Mouse (Mus musculus): ENCODE data around the gene Gm20431. TPM values are rescaled to one million over a fixed set of nuclear protein-coding genes. Genes with fewer than 3 reads are reported as not detected.
"Not testable (repeated sequence)": the region's sequence is repeated elsewhere in the genome, so short reads cannot be mapped to it uniquely, and the experiment has no call there.

The Gm20431 gene
- total RNA-seq, 1 experiment from 2014 or later = 15.7 TPM

- no peak for DNase-seq
These were observed 2.0 kb downstream of the Gm20431 start for GRCm38 (mm10) chr2:167659177-167659846.

DNA sequence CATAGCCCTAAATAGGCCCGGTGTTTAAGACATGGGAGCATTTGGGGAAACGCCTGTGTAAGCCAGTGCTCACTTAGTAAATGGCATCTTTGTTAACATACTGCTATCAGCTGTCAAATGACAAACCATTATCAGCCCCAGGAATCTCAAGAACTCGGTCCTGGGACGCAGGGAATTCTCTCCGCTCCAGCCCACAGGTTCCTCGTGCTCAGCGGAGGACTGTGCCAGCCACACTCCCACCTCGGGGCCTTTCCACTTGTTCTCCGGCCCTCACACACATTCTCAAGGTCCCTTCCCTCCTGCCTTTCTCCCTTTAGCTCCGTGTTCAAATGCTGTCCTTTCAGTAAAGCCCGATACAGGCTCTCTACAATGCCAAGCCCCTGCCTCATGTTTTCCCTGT lies 2.6 kb downstream of the Gm20431 start:
- no peak for DNase-seq

DNA sequence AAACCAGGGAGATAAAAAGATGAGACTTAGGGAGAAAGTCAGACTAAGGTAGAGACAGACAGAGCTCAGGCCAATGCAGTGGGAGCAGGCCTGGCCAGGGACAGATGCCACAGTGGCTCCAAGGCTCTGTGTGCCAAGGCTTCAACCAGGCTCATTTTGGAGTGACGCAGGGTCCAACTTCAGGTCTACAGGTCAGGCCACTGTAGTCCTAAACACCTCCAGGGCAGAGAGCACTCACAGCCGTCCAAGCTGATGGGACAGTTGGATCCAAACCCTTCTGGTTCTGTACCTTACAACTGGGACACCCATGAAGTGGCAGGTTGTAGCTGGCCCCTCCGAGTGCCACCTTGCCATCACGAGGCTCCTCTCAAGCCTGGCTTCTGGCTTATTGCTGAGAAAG lies 3.3 kb downstream of the Gm20431 start:
- DNase-seq = no peak

GRCm38 (mm10) chr2:167656629-167657478 lies 4.4 kb downstream of the Gm20431 start:
- DNase-seq = no peak

- DNase-seq = no peak
These were observed 6.2 kb downstream of the Gm20431 start for GRCm38 (mm10) chr2:167654911-167655600.

GRCm38 (mm10) chr2:167652694-167653093 lies 8.6 kb downstream of the Gm20431 start:
- DNase-seq = no peak

- DNase-seq = no peak
These were observed 9.7 kb downstream of the Gm20431 start for GRCm38 (mm10) chr2:167651622-167652021.

- no peak for DNase-seq
These were observed 11.8 kb downstream of the Gm20431 start for GRCm38 (mm10) chr2:167649290-167650032.

GRCm38 (mm10) chr2:167646411-167646810 lies 14.9 kb downstream of the Gm20431 start:
- no peak for DNase-seq

- DNase-seq = not testable (repeated sequence)
These were observed 17.8 kb downstream of the Gm20431 start for GRCm38 (mm10) chr2:167643356-167644052.

GRCm38 (mm10) chr2:167642164-167642563 lies 19.1 kb downstream of the Gm20431 start:
- DNase-seq = no peak

DNA sequence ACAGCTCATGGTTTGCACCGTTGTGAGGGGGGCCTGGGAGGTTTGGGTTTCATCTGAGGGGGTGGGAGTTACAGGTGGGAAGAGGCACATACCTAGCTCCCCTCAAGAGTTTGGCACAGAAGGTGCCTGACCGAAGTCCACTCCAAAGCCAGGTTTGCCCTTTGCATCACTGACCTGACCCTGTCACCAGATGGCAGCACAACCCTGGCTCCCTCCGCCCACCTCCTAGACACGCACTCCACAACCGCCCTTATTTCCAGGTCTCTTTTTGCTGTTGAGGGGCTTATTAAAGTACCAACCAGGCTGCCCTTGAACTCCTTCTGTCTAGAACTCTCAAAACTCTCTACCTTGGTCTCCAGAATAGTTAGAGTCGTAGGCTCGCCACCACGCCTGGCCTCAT lies 20.0 kb downstream of the Gm20431 start:
- peak; percentile 54 for DNase-seq

DNA sequence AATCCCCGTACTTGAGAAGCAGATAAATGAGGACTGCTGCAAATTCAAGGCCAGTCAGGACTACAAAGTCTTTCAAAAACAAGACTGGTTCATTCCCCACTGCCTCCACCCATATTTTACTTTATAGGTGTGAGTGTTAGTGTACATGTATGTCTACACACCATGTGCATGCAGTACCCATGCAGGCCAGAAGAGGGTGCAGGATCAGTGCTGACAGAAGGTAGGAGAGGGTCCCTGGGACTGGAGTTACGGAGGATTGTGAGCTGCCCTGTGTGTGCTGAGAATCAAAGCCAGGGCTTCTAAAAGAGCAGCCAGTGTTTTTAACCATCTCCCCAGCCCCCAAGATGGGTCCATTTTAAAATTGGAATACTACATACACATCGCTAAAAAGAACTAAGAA lies 21.0 kb downstream of the Gm20431 start:
- DNase-seq = no peak

DNA sequence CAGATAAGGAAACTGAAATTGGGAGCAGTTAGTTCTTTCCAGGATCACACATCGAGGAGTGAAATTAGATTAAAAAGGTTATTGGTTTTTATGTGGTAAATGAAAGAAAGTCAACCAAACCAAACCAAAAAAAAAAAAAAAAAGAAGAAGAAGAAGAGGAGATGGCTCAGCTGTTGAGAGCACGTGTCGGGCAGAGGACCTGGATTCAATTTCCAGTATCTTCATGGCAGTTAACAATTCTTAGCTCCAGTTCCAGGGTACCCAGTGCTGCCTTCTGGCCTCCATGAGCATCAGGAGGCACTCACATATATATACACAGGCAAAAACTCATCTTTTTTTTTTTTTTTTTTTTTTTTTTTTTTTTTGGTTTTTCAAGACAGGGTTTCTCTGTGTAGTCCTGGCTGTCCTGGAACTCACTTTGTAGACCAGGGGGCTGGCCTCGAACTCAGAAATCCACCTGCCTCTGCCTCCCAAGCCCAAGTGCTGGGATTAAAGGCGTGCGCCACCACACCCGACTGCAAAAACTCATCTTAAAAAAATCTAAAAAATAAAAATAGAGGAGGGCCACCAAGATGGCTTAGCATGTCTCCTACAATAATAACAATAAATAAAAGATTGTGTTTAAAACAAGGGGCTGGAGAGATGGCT lies 26.3 kb downstream of the Gm20431 start:
- no peak for DNase-seq

DNA sequence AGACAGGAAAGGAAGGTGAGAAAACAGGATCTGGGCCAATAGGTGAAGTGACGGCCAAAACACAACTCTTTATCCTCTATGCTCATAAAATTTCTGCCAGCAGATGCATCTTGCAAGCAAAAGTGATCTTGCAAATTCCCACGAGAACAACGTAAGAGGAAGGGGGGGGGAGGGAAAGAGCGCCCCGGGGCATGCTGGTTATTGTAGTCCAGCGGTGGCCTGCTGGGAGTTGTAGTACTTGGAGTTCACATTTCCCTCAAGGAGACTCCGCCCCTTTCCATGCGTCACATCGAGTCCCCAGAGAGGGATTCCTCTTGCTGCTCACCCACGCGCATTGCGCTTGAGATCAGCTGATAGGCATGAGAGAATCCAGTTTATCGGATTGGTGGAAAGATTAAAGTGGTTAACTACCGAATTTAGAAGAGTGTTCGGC lies 26.9 kb downstream of the Gm20431 start:
- peak; percentile 92 for DNase-seq

- no peak for DNase-seq
These were observed 27.8 kb downstream of the Gm20431 start for GRCm38 (mm10) chr2:167633537-167633872.

GRCm38 (mm10) chr2:167632731-167633536 lies 28.4 kb downstream of the Gm20431 start:
- DNase-seq = no peak

GRCm38 (mm10) chr2:167631591-167632448 lies 29.5 kb downstream of the Gm20431 start, which contains the start of gene Ube2v1:
TSS of gene Ube2v1 (minus strand) at chr2:167632095.
- DNase-seq = peak; percentile 97

DNA sequence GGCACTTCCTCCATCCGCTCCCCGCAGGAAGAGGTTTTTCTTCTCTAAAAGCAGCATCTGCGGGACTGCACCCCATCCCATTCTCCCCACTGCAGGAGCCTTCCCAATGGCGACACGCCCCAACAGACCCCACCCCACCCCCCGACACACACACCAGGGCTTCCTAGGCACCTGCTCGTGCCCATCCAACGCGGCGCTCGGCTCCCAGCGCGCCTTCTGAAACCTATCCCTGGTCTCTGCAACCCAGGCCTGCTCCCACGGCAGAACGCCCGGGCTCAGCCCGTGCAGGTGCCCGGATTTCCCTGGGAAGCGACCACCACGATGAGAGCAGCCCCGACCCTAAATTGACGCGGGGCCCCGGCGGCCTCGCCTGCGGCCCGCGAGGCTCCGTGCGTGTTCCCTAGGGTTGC lies 30.1 kb downstream of the Gm20431 start:
- DNase-seq = no peak

Data from adrenal gland, postnatal 25 days (tissue).